Mouse (Mus musculus) forebrain, postnatal 0 days (tissue): ENCODE measurements at regions not wholly inside any gene's neighbourhood (a gene's known extent, or its start where the extent isn't known, plus 50 kb on each side); places are given as distances from the start of the nearest gene placed in this dataset.

Experiments used
- ATAC-seq: fragments of 200-750 bp; cut with Nextera tagmentation; 2 replicates; pipeline ENCODE4 v1.8.0; 2017; ENCODE audit warnings: mild to moderate bottlenecking, moderate library complexity
- DNase-seq: peaks from one replicate; pipeline ENCODE4 v3.0.0-alpha.2; 2015
- H3K27ac ChIP-seq: fragments of 300-500 bp; sonication (generic); 2 replicates; pipeline ENCODE4 v1.5.1; 2014; ENCODE audit warnings: low read depth, mild to moderate bottlenecking, antibody characterized with exemption, low read length, moderate library complexity, mixed read lengths
- H3K27me3 ChIP-seq: fragments of 300-500 bp; sonication (generic); 2 replicates; pipeline ENCODE4 v1.6.1; 2014; ENCODE audit warnings: mild to moderate bottlenecking, low read length, mixed read lengths; ENCODE audit not compliant: insufficient read depth
- H3K36me3 ChIP-seq: fragments of 300-500 bp; sonication (generic); 2 replicates; pipeline ENCODE4 v1.6.1; 2014; ENCODE audit warnings: mild to moderate bottlenecking, moderate library complexity; ENCODE audit not compliant: insufficient read depth
- H3K4me1 ChIP-seq: fragments of 300-500 bp; sonication (generic); 2 replicates; pipeline ENCODE4 v1.6.1; 2014; ENCODE audit warnings: antibody characterized with exemption; ENCODE audit not compliant: insufficient read depth
- H3K4me2 ChIP-seq: fragments of 300-500 bp; sonication (generic); 2 replicates; pipeline ENCODE4 v1.6.1; 2014; ENCODE audit warnings: low read depth, mild to moderate bottlenecking, moderate library complexity
- H3K4me3 ChIP-seq: fragments of 300-500 bp; sonication (generic); 2 replicates; pipeline ENCODE4 v1.5.1; 2014; ENCODE audit warnings: low read depth, low read length, mixed read lengths
- H3K9ac ChIP-seq: fragments of 300-500 bp; sonication (generic); 2 replicates; pipeline ENCODE4 v1.6.1; 2014; ENCODE audit warnings: mild to moderate bottlenecking
- H3K9me3 ChIP-seq: fragments of 300-500 bp; sonication (generic); 2 replicates; pipeline ENCODE4 v1.6.1; 2016; ENCODE audit warnings: low read length
- CTCF ChIP-seq: sonication (generic); IDR thresholded peaks from 2 replicates; pipeline ENCODE4 v1.5.1; 2016; ENCODE audit warnings: antibody characterized with exemption, control low read depth, low read depth
- WGBS: fragments of 180-500 bp; shearing (Covaris S2); extraction: QIAGEN DNeasy Blood & Tissue Kit; methylation state at CpG from one replicate; pipeline ENCODE4 v1.1.7; 2014; 5-methylcytosine and 5-hydroxymethylcytosine counted together

DNA sequence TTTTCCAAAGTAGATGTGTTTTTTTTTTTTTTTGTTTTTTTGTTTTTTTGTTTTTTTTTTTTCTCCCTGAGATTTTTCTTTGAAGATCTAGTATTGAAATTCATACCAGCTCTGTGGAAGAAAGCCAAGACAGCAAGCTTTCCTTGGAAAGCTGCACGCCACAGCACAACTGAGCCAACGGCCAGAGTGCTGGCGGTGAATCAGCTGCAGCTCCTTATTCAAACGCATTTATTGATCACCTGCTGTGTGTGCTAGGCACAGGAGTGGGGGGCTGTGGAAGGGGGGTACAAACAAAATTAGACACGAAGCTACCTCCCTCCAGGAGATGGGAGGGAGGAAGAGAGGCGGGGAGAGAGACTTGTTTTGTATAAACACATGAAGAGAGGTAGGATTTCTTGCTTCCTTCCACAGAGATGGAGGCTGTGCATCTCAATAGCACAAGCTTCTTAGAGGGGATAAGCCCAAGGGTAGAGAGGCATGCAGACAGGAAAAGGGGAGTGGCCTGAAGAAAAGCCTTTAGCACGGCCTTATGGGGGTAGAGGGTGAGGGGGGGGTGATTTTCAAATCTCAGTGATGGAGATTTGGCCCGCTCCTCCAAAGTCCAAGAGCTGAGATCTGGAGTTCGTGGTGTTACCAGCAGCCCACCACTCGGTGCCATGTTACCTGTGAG lies 170.1 kb upstream of the Pum3 start:
- Histone ChIP-seq H3K4me1 (peaks cover 7% of the 10 kb centered on the region; the same call in 1 of the 2 replicates), H3K27ac (peak overlapping the region; percentile 42), H3K36me3 (no peaks in the 10 kb centered on the region), H3K9me3 (no peaks in the 10 kb centered on the region), H3K9ac (no peak overlapping the region), H3K27me3 (no peaks in the 10 kb centered on the region), H3K4me2 (no peak overlapping the region), H3K4me3 (no peak overlapping the region)
- ATAC-seq (peak; percentile 78), DNase-seq (peak; percentile 83)
- 26% methylated on average over 10 of the region's 10 CpGs for WGBS
- no peak for TF ChIP-seq CTCF

DNA sequence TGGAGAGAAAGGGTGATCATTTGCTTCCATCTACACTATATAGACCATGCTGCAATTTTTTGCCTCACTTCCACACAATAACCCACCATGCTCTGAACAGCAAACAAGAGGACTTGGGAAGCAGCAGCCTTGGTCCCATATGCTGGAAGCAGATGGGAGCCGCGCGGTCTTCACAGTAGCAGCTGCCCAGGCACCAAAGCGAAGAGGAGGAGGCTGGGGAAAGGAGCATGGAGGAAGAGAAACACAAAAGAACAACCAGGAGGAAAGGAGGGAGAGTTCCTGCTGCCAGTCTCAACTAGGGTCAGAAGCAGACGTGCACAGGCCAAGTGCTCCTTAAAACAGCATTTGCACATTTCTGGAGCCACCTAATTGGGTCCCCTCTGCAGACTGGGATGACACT lies 168.7 kb upstream of the Pum3 start:
- Histone ChIP-seq H3K36me3 (no peaks in the 10 kb centered on the region), H3K9ac (no peak overlapping the region), H3K9me3 (no peaks in the 10 kb centered on the region), H3K27me3 (no peaks in the 10 kb centered on the region), H3K4me1 (peaks cover 7% of the 10 kb centered on the region; the same call in 1 of the 2 replicates), H3K4me3 (no peak overlapping the region), H3K4me2 (no peak overlapping the region), H3K27ac (no peak overlapping the region)
- DNase-seq (peak; percentile 60), ATAC-seq (peak; percentile 64; the same call in 1 of the 2 replicates)
- no peak for TF ChIP-seq CTCF
- 72% methylated on average over 5 of the region's 5 CpGs for WGBS

DNA sequence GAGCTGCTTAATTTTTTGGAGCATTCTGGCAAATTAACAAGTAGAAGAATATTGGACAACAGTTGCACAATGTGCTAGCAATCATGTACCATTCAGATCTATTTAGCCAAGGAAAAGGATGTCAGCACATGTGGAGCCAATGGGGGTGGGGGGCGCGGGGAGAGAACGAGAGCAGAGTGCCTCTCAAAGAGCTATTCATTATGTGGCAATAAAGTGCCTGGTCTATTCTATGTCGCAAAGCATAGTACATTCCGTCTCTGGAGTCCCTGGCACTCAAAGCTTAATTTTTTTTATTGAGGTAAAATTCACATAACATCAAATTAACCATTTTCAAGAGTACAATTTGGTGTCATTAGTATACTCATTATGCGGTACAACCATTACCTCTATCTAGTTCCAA lies 155.9 kb upstream of the Pum3 start:
- Histone ChIP-seq H3K9me3 (no peaks in the 10 kb centered on the region), H3K4me1 (peaks cover 14% of the 10 kb centered on the region), H3K4me3 (no peak overlapping the region), H3K9ac (no peak overlapping the region), H3K36me3 (no peaks in the 10 kb centered on the region), H3K4me2 (no peak overlapping the region), H3K27ac (no peak overlapping the region), H3K27me3 (no peaks in the 10 kb centered on the region)
- no peak for TF ChIP-seq CTCF
- no peak for DNase-seq
- 50% methylated on average over 6 of the region's 6 CpGs for WGBS
- ATAC-seq, result no peak

DNA sequence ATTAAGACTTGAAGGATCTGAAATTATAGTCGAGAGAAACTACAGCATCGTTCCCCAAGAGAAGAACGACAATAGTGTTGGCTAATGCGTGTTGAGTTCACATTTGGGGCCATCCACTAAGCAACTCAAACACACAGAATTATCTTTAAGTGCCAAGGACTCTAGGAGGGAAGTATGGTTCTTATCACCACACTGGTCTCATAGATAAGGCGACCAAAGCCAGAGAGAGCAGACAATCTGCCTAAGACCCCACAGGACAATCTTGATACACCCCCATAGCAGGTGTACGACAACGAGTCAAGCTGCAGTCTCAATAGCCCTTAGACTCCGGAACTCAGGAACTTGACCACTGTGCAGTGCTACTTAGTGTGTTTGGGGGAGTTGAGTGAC lies 152.5 kb upstream of the Pum3 start:
- no peak for DNase-seq
- H3K4me1 ChIP-seq, result peaks cover 14% of the 10 kb centered on the region
- no peaks in the 10 kb centered on the region for H3K36me3 ChIP-seq
- peak overlapping the region; percentile 17 for H3K4me2 ChIP-seq
- no peak for ATAC-seq
- H3K9me3 ChIP-seq, result no peaks in the 10 kb centered on the region
- H3K27me3 ChIP-seq, result no peaks in the 10 kb centered on the region
- H3K4me3 ChIP-seq, result no peak overlapping the region
- no peak overlapping the region for H3K27ac ChIP-seq
- H3K9ac ChIP-seq, result no peak overlapping the region
- no peak for TF ChIP-seq CTCF
- 49% methylated on average over 8 of the region's 8 CpGs for WGBS

DNA sequence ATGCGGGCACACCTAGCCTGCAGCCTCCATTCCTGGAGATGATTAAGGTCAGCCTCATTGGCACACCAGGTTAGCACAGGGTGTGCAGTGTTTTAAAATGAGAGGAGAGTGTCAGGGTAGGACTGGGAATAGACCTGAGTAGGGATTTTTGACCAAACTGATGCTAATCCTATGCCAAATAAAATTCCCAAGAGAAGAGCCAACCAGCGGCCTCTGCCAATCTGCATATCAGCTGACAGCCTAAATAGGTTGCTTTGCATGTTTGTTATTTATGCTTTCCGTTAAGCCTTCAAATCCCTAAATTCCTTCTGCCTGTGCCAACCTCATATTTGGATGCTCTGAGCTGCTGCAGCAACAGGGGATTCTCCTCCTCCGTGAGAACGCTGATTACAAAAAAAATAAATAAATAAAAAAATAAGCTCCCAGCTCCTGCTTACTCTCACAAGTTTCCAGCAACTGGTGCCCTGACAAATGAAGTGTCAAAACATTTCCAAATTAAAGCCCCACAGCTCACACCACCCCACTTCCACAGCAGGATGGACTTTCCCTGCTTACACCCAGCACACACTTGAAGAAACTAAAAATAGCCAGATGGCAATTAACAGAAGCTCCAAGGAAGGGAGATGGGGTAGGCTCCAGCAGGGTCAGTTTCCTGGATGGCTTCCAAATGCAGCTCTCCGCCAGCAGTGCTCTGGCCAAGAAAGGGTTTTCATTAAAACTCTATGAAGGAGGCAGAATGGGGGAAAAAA lies 151.9 kb upstream of the Pum3 start:
- Histone ChIP-seq H3K4me1 (peaks cover 14% of the 10 kb centered on the region), H3K4me3 (no peak overlapping the region), H3K4me2 (peak overlapping the region; percentile 17), H3K27me3 (no peaks in the 10 kb centered on the region), H3K9me3 (no peaks in the 10 kb centered on the region), H3K27ac (peak overlapping the region; percentile 23; the same call in 1 of the 2 replicates), H3K36me3 (no peaks in the 10 kb centered on the region), H3K9ac (no peak overlapping the region; the same call in 1 of the 2 replicates)
- no peak for TF ChIP-seq CTCF
- peak; percentile 63 for DNase-seq
- ATAC-seq, result peak; percentile 83
- WGBS, result 10% methylated on average over 6 of the region's 6 CpGs

DNA sequence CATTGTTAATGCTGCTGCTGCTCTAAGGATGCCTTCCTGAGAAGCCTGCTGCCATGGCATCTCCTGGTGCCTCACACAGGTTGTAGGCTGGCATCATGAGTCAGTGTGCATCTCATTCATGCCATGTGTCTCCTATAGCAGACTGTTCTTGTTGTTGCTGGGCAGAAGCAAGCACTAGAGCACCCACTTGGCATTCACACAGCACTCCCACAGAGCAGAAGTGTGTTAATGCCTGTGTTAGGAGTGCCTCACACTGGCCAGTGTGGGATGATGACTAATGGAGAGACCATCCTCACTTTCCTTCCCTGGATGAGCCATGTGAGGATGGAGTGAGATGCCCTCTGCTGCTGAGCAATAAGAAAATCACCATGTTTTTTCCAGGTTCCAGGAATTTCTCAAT lies 146.9 kb upstream of the Pum3 start:
- Histone ChIP-seq H3K27me3 (no peaks in the 10 kb centered on the region), H3K27ac (no peak overlapping the region), H3K9me3 (no peaks in the 10 kb centered on the region), H3K4me3 (no peak overlapping the region), H3K4me2 (no peak overlapping the region), H3K9ac (no peak overlapping the region), H3K4me1 (peaks cover 5% of the 10 kb centered on the region; the same call in 1 of the 2 replicates), H3K36me3 (no peaks in the 10 kb centered on the region)
- ATAC-seq (peak; percentile 32; the same call in 1 of the 2 replicates), DNase-seq (no peak)
- TF ChIP-seq CTCF, result peak; percentile 52

DNA sequence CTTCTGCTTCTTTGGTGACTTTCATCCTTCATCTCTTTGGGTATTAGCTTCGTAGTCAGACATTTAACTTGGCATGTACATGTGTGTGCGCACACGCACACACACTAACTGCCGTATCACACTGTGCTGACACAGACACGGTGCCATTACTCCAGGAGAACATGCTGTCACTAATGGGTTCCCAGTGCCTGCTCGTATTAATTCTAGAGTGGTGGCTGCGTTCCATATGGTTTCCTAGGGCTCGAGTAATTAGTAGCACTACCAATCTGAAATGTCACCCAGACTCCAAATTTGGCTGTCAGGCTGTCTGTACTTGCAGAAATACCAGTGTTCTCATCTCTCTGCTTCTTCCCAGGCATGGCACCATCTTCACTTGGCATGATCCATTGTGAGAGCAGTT lies 137.3 kb upstream of the Pum3 start:
- peak; percentile 36; the same call in 1 of the 2 replicates for ATAC-seq
- Histone ChIP-seq H3K27ac (no peak overlapping the region), H3K4me1 (no peaks in the 10 kb centered on the region), H3K36me3 (no peaks in the 10 kb centered on the region), H3K27me3 (no peaks in the 10 kb centered on the region), H3K9me3 (no peaks in the 10 kb centered on the region), H3K9ac (no peak overlapping the region), H3K4me2 (no peak overlapping the region), H3K4me3 (no peak overlapping the region)
- no peak for DNase-seq
- 64% methylated on average over 8 of the region's 8 CpGs for WGBS
- no peak for TF ChIP-seq CTCF
